Mouse (Mus musculus): ENCODE measurements around the gene Sphk2.
"Not testable (repeated sequence)": the region's sequence is repeated elsewhere in the genome, so short reads cannot be mapped to it uniquely, and the experiment has no call there.

Sphk2 gene

GRCm38 (mm10) chr7:45697894-45698293 is 19.9 kb downstream of the Sphk2 start:
- DNase-seq (ENCODE audit: extremely low spot score, low read depth, low spot score): no peak

GRCm38 (mm10) chr7:45695098-45695497 is 22.7 kb downstream of the Sphk2 start:
- no peak for DNase-seq (ENCODE audit: extremely low spot score, low read depth, low spot score)

DNA sequence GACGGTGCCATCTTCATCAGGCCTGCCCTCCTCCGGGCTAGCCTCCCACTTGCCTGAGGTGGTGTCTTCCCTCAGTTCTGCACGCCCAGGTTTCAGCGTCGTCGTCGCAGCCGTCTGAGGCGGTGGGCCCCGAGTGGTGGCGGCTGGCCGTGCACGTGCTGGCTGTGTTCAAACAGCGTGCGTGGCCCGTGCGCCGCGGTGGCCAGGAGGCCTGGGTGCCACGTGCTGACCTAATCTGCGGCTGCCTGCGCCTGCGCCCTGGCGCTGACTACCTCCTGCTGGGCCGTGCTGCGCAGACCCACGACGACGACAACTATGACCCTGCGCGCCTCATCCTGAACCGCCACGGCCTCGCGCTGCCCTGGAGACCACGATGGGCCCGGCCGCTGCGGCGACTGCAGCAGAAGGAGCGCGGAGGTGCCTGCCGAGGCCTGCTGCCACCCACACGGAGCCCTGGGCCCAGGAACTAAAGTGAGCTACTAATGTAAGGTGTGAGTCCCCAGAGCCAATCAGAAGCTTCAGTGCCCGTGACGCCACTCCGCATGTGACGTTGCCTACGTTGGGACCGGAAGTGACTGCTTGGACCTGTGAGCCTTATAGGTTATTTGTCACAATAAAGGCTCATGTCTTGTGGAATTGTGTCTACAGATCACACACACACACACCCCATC is 23.7 kb downstream of the Sphk2 start, which contains the start of gene Sec1:
Gene Sec1, minus strand, starts transcription at position 482 of the 671 bp plus-strand sequence.
- no peak for DNase-seq (ENCODE audit: extremely low spot score, low read depth, low spot score)

- DNase-seq (ENCODE audit: extremely low spot score, low read depth, low spot score): no peak
These were observed 25.4 kb downstream of the Sphk2 start for GRCm38 (mm10) chr7:45692364-45692763.

DNA sequence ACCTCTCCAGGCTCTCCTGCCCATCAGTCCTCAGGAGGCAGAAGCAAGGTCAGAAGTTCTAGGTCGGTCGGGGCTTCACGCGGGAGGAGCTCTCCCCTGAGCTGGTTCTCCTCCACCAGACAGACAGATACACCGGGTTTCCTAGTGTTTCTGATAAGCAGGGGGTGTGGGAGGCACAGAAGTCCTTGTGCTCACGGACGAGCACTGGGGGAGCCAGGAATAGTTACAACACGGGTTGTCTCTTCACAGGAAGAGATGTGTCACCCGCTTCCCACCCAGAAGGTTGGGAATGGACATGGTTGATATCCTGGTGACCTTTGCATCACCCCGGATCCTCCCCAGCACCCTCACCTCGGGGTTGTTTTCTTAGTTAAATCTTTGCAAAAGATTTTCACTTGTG is 28.0 kb downstream of the Sphk2 start:
- DNase-seq (ENCODE audit: extremely low spot score, low read depth, low spot score): no peak

- no peak for DNase-seq (ENCODE audit: extremely low spot score, low read depth, low spot score)
These were observed 28.7 kb downstream of the Sphk2 start for GRCm38 (mm10) chr7:45689099-45689498.

DNA sequence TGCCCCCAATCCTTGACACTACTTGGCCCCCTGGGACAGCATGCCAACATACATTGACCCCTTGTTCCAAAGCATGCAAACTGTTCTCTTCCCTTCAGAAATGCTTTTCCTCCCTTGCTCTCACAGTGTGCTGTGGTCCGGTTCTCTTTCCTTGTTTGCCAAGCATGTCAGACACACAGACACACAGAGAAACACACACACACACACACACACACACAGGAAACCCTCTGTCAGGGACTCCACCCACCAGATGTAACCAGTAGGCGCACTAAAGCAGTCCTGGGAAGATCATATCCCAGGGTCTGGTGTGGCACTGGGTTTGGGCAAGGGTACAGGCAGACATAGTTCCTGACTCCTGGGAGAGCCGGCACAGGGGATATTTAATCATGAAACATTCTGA is 31.0 kb downstream of the Sphk2 start:
- DNase-seq (ENCODE audit: extremely low spot score, low read depth, low spot score): no peak

DNA sequence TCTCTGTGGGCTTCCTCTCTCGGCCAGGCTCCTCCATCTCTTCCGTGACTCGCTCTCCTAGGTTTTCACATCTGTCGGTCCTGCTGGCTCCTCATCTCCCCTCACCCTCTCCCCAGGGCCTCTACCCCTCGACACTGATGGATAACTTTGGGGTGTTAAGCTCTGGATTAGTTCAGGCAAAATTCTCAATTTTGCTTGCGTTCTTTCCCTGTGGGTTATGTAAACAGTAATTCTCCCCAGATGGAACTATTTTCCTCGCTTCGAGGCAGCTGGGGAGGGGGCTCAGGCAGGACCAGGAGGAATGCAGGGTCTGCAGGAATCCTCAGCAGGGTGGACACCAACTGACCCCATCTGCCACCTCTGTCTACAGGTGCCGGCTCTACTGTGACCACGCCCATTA is 32.0 kb downstream of the Sphk2 start:
- DNase-seq (ENCODE audit: extremely low spot score, low read depth, low spot score): no peak

DNA sequence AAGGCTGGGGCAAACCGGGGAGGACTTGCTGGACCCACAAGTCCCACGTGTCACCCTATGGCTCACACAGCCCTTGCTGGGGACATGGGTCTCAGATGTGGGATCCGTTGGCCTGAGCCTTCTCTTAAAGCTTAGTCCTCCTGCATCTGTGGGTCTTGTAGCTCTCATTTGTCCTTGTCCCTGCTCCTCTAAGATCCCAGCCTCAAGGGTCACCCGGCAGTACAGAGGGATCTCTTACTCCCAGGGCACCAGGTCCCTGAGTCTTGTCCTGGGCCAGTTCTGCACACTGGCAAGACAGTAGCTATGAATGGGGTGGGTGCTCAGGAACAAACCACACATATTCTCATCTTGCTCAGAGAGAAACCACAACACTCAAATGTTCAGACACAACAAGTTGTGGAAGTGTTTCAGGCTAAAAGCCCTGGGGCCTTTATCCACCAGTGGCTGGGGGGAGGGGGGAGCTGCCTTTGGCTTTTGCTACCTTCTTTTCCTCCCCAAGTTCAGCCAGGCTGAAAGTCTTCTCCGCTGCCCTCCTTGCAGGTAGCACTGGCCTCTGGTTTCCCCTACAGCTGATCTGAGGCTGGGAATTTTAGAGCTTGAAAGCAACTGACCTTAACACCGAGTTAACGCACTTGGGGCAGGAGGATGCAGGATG is 34.3 kb downstream of the Sphk2 start, which contains the start of gene Ntn5:
Gene Ntn5, plus strand, starts transcription at position 627 of the 655 bp plus-strand sequence.
- no peak for DNase-seq (ENCODE audit: extremely low spot score, low read depth, low spot score)

DNA sequence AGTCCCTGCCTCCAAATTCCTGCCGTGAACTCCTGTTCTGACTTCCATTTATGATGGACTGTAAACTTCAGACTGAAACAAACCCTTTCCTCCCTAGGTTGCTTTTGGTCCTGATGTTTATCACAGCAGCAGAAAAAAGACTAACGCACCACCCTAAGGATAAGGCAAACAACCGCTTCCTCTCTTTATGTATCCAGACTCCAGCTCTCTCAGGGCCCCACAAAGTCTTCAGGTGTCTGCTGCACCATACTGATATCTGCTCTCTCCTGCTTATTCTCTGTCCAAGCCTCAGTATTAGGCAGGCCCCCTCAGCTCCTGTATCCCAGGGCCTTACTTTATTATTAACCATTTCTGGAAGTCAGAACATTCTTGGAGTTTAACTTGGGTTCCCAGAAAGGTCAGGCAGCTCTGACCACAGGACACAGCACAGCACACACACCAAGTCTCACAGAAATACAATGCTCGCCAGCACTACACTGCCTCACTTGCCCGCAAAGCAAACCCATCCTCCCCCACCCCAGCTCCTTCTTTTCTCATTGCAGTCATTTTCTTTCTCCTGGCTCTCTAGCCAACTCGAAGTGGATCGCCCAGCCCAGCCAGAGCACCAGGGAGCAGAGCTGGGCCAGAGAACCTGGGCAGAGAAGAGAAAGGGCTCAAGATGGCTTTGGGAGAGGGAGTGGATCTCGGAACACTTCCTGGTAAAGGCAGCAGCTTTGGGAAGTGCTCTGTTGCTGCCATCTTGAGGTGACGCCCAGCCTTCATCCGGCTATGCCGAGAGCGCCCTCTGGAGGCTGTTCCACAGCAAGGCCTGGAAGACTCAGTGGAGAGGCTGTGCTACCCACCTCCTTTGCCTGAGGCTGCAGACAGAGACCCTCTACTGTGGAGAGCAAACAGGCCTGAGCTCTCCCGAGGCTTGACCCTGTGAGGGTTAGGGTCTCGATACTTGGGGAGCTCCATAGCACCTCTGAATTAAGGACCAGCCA is 35.4 kb downstream of the Sphk2 start:
- peak; percentile 92 for DNase-seq (ENCODE audit: extremely low spot score, low read depth, low spot score)

GRCm38 (mm10) chr7:45681046-45681736 is 36.6 kb downstream of the Sphk2 start:
- DNase-seq (ENCODE audit: extremely low spot score, low read depth, low spot score): no peak

GRCm38 (mm10) chr7:45679966-45680621 is 37.7 kb downstream of the Sphk2 start:
- no peak for DNase-seq (ENCODE audit: extremely low spot score, low read depth, low spot score)

DNA sequence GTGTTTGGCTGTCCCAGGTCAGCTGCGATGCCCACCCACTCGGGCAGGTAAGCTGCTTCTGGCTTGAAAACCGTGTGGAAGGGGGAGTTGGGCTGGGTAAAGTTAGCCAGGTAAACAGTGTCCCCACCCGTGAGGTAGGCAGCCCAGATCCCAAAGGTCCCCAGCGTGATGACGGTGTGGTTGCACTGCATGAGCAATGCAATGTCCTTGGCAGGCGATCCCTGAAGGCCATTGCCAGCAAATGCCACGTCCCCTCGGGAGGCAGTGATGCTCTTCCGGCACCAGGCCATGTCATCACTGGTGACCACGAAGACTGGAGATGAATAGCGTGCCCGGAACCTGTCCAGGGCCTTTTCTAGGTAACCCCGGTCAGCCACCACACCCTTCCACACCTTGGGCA is 39.3 kb downstream of the Sphk2 start:
- DNase-seq (ENCODE audit: extremely low spot score, low read depth, low spot score): no peak

GRCm38 (mm10) chr7:45677627-45678295 is 40.0 kb downstream of the Sphk2 start:
- no peak for DNase-seq (ENCODE audit: extremely low spot score, low read depth, low spot score)

GRCm38 (mm10) chr7:45668921-45669320 is 48.9 kb downstream of the Sphk2 start:
- no peak for DNase-seq (ENCODE audit: extremely low spot score, low read depth, low spot score)

DNA sequence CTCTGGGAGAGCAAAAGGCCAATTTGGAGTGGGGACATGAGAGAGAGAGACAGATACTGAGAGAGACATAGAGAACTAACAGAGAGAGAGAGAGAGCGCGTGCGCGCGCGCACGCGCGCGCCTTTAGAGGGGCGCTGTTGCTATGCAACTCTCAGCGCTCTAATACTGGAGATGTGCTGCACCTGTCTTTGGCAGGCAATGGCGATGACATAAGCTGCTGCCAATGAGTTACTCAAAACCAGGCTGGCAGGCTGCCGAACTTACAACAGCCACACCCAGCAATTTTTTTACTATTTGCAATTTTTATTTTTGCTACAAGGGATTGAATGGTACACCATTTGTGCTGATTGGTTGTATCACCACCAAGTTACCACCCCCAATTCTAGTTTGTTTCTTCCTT is 50.0 kb downstream of the Sphk2 start:
- no peak for DNase-seq (ENCODE audit: extremely low spot score, low read depth, low spot score)

DNA sequence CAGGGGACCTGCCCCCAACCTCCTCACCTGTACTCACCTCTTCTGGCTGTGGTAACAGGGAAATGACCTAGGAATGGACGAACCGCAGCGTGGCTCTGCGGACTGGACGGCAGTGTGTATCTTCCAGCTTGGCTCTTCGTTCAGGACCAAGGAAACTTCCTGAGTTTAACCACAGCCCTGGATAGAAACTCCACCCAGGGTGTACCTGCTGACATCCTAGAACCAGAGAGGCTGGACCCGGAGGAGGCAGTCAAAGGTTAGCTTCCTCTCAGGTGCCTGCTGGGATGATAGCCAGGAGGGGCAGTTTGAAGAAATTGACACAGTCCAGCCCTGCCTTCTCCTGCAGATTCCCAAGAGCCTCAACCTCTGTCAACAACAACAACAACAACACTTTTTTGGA is 51.6 kb downstream of the Sphk2 start, which contains the start of gene Fut2:
Gene Fut2, minus strand, starts transcription at position 234 of the 400 bp plus-strand sequence.
- no peak for DNase-seq (ENCODE audit: extremely low spot score, low read depth, low spot score)

DNA sequence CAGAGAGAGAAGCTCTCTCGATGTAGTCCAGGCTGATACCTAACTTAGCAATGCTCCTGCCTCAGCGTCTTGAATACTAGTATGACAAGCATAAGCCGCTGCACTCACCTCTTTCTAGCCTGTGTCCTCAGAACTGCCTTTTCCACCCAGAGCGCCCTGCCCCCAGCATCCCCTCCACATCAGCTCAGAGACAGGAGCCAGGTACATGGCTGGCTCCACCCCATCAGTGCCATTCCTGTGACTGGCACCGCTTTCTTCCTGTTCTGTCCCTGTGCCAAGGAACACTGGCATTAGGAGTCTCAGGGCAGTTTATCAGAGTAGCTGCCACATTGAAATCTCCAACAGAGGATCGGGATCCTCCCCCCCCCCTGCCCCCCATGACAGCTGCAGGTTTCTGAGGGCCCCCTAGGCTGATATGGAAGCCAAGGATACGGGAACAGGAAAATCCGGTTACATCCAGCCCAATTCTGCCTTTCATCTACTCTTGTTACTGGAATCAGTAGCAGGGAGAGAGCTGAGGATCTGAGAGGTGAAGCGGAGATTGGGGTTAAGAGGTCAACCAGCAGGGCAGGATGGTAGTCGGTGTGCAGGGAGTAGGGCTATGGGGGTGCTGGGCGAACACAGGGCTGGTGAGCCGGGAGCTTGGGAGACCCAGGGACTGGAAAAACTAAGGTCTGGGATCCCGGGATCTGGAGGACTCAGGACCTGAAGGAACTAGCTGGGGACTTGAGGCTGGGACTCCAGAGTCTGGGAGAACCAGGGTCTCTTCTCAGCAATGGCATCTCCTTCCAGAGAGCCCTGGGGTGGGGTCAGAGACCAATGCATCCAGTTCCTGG is 52.3 kb downstream of the Sphk2 start:
- no peak for DNase-seq (ENCODE audit: extremely low spot score, low read depth, low spot score)

- DNase-seq (ENCODE audit: extremely low spot score, low read depth, low spot score): not testable (repeated sequence)
These were observed 56.1 kb downstream of the Sphk2 start for GRCm38 (mm10) chr7:45661702-45662101.

Measured in hindlimb bud, embryonic 11.5 days (tissue).